Mouse (Mus musculus) liver, embryonic 11.5 days (tissue): ENCODE measurements around the gene Il12rb1. TPM values are rescaled to one million over a fixed set of nuclear protein-coding genes. Genes with fewer than 3 reads are reported as not detected.

Experiments used
- ATAC-seq: fragments of 200-750 bp; cut with Nextera tagmentation; replicated peaks from 2 replicates; pipeline ENCODE4 v1.8.0; 2017; ENCODE audit warnings: moderate number of reproducible peaks, mild to moderate bottlenecking, moderate TSS enrichment, moderate library complexity; ENCODE audit not compliant: low FRiP score
- DNase-seq: peaks from one replicate; pipeline ENCODE4 v3.0.0-alpha.2; 2017; ENCODE audit warnings: low spot score
- H3K27ac ChIP-seq: fragments of 300-500 bp; sonication (generic); 2 replicates; pipeline ENCODE4 v1.5.1; 2014; ENCODE audit warnings: mild to moderate bottlenecking, low read depth, low read length, control low read depth
- H3K27me3 ChIP-seq: fragments of 300-500 bp; sonication (generic); replicated peaks from 2 replicates; pipeline ENCODE4 v1.6.1; 2014; ENCODE audit warnings: low read length, mixed read lengths; ENCODE audit not compliant: control insufficient read depth, insufficient read depth
- H3K36me3 ChIP-seq: fragments of 300-500 bp; sonication (generic); 2 replicates; pipeline ENCODE4 v1.6.1; 2014; ENCODE audit warnings: mild to moderate bottlenecking, low read length, moderate library complexity, mixed read lengths; ENCODE audit not compliant: control insufficient read depth, insufficient read depth
- H3K4me1 ChIP-seq: fragments of 300-500 bp; sonication (generic); replicated peaks from 2 replicates; pipeline ENCODE4 v1.6.1; 2014; ENCODE audit warnings: low read length, mixed read lengths; ENCODE audit not compliant: control insufficient read depth, insufficient read depth
- H3K4me2 ChIP-seq: fragments of 300-500 bp; sonication (generic); 2 replicates; pipeline ENCODE4 v1.6.1; 2014; ENCODE audit warnings: mild to moderate bottlenecking, control low read depth, moderate library complexity
- H3K4me3 ChIP-seq: fragments of 300-500 bp; sonication (generic); 2 replicates; pipeline ENCODE4 v1.5.1; 2014; ENCODE audit warnings: low read depth, low read length, control low read depth
- H3K9ac ChIP-seq: fragments of 300-500 bp; sonication (generic); 2 replicates; pipeline ENCODE4 v1.6.1; 2014; ENCODE audit warnings: low read depth, low read length, control low read depth
- H3K9me3 ChIP-seq: fragments of 300-500 bp; sonication (generic); 2 replicates; pipeline ENCODE4 v1.6.1; 2016; ENCODE audit warnings: low read length, inconsistent platforms, mixed read lengths; ENCODE audit not compliant: control insufficient read depth
- WGBS: fragments of 180-500 bp; shearing (Covaris S2); extraction: QIAGEN DNeasy Blood & Tissue Kit; methylation state at CpG from one replicate; pipeline ENCODE4 v1.1.7; 2014; 5-methylcytosine and 5-hydroxymethylcytosine counted together
- polyA plus RNA-seq: library from polyadenylated mRNA; unstranded; fragments of >200 nt; fragmentation: Nextera tagmentation; extraction: Ambion mirVana; gene quantifications from 2 replicates; pipeline ENCODE4 v1.2.1, GENCODE M21; 2014

Il12rb1 gene
- polyA plus RNA-seq, 1 experiment from 2014 or later = 0.10 TPM

DNA sequence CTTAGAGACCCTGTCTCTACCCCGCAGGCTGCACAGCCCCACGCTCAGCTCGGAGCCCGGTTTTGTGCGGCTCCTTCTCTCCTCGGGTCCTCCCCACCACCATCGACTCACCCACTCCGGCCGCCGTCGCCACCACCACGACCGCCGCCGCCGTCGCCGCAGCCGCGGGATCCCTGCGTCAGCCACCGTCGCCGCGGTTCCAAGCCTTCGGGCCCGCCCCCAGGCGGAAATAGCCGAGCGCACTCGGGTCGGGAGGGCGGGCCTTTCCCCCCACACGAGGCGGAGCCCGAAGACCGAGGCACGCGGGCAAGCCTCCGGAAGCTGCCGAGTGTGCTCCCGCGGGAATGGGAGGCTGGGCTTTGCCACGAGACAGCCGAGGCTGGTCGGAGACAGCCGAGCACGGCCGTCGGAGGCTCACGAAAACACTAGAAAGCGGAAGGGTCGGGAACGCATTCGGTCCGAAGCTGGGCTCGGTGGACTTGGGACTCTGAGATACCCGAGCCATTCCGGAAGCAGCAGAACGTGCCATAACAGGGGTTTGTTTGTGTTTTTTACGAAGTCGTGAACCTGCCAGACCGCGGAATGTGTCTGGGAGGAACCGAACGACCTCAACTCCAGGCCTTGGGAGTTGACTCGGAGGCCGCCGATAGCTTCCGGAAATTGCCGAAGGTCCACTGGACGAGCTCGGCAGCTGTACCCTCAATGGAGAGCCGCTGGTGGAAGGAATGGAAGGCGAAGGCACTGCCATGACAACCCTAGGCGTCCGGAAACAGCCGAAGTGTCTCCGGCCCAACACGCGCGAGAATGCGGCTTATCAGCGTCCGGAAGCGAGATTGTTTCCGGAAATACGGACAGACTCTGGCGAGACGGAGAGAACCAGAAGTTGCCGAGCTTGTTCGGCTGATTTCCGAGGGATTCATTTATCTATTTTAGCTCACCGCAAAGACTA, 31.5 kb upstream of the Il12rb1 start, which contains the start of gene Pik3r2:
Gene Pik3r2 (minus strand): TSS at position 218 of the 949 bp plus-strand sequence.
- peak; percentile 88 for ATAC-seq
- Histone ChIP-seq H3K27ac (peak within 1 kb of the TSS; percentile 99), H3K36me3 (peaks cover 41% of the 10 kb centered on the region), H3K4me1 (peaks cover 23% of the 10 kb centered on the region), H3K9ac (peak within 1 kb of the TSS; percentile 99), H3K4me2 (peak within 1 kb of the TSS; percentile 99), H3K4me3 (peak within 1 kb of the TSS; percentile 90), H3K27me3 (no peaks in the 10 kb centered on the region), H3K9me3 (no peaks in the 10 kb centered on the region)
- WGBS = under 1% methylated on average over 94 of the region's 94 CpGs
- peak; percentile 95 for DNase-seq

DNA sequence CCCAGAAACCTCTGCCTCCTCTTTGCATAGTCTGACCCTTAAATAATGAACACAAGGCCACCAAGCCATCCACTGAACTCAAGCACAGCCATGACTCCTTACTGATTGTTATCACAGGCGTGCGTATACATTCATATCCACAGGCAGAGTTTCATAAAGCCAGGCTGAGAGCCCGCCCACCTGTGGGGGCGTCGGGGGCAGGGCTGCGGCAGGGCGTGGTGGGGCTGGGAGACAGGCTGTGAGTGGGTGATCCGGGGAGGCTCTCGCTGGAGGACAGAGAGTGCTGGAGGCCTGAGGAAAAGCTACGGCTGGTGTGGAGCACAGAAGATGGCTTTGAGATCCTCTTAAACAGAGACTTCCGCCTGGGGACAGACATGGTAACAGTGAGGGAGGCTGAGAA, 28.2 kb upstream of the Il12rb1 start:
- Histone ChIP-seq H3K9me3 (no peaks in the 10 kb centered on the region), H3K36me3 (peaks cover 34% of the 10 kb centered on the region), H3K4me3 (no peak overlapping the region), H3K9ac (no peak overlapping the region), H3K27ac (no peak overlapping the region), H3K4me2 (no peak overlapping the region; the same call in 1 of the 2 replicates), H3K27me3 (no peaks in the 10 kb centered on the region), H3K4me1 (peaks cover 16% of the 10 kb centered on the region)
- WGBS = 75% methylated on average over 11 of the region's 11 CpGs
- ATAC-seq (no peak), DNase-seq (no peak)

DNA sequence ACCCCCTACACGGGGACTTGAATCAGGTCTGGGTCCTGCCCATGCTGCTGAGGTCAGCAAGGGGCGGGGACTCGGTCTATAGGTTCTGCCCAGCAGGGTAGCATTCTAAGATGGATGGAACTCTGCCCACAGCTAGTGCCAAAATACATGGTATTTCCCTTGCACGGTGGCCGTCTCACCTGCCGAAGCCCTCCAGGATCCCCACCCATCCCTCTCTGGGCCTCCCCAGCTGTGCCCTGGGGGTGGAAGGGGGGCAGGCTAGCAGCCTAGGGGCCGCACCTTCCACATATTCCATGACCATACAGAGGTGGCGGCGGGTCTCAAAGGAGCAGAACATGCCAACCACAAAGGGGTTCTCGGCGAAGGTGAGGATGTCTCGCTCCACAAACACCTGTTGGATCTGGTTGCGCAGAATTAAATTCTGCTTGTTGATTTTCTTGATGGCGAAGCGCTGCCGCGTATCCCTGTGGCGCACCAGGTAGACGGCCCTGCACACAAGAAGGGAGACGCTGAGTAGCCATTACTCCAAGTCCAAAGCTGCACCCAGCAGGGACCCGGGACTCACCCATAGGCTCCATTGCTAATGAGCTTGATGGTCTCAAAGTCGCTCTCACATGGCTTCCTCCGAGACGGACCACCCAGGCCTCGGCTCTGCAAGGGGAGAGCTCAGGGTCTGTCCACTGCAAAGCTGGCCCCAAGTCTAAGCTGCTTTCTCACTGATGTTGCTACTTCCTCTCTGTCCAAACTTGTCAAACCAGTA, 21.8 kb upstream of the Il12rb1 start:
- no peak for ATAC-seq
- H3K36me3 ChIP-seq = peaks cover 34% of the 10 kb centered on the region
- DNase-seq = no peak
- H3K9ac ChIP-seq = no peak overlapping the region
- no peak overlapping the region for H3K4me3 ChIP-seq
- no peaks in the 10 kb centered on the region for H3K27me3 ChIP-seq
- no peaks in the 10 kb centered on the region for H3K9me3 ChIP-seq
- 88% methylated on average over 25 of the region's 25 CpGs for WGBS
- H3K4me1 ChIP-seq = peaks cover 37% of the 10 kb centered on the region
- H3K27ac ChIP-seq = no peak overlapping the region
- peak overlapping the region; percentile 8; the same call in 1 of the 2 replicates for H3K4me2 ChIP-seq

DNA sequence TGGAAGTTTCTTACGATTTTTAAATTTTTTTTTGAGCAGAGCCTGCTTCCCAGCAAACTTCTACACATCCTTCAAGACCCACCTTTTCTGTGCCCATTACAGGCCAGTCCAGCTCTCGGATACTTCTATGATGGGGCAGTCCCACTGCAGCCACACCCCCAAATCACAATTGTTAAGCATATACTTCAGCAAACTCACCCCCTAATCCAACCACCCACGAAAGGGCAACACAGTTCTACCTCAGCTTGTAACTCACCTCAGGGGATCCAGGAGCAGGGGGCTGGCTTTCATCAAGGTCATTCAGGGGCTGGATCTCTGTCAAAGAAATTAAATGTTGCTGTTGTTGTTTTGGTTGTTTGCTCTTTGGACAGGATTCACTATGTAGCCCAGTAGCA, 21.2 kb upstream of the Il12rb1 start:
- no peak overlapping the region for H3K9ac ChIP-seq
- peaks cover 30% of the 10 kb centered on the region for H3K36me3 ChIP-seq
- no peak for DNase-seq
- H3K4me3 ChIP-seq = no peak overlapping the region
- H3K4me2 ChIP-seq = no peak overlapping the region; the same call in 1 of the 2 replicates
- no peaks in the 10 kb centered on the region for H3K27me3 ChIP-seq
- H3K27ac ChIP-seq = no peak overlapping the region
- H3K4me1 ChIP-seq = peaks cover 42% of the 10 kb centered on the region
- 93% methylated on average over 3 of the region's 3 CpGs for WGBS
- H3K9me3 ChIP-seq = no peaks in the 10 kb centered on the region
- no peak for ATAC-seq

DNA sequence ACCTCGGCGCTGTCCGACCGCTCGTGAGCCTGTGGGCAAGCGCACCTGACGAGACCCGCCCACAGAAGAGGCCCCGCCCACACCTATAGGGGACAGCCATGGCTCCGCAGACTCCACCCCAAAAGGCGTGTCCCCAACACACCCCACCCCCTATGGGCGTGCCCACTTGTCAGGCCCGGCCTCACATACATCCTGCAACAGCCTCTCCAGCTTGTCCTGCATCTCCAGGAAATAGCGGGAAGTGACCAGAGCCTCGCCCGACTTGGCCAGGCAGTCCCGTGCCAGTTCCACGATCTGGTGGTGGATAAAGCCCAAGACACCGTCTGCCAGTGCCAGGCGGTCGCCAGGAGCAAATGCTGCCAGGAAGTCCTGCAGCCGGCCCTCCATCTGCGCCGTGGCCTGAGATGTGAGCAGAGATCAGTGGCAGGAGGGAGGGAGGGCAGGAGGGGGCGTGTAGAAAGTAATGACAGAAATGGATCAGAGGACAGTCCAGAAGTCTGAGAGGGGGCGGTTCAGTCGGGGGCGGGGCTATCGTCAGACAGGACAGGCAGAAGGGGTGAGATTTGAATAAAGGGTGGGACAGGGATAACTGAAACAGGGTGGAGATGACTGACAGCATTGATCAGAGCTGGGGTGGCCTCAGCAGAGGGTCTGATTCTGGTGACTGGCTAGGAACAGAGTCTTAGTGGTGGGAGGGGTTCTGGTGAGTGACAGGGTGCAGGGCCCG, 20.1 kb upstream of the Il12rb1 start:
- peaks cover 49% of the 10 kb centered on the region for H3K4me1 ChIP-seq
- no peak overlapping the region for H3K27ac ChIP-seq
- H3K36me3 ChIP-seq = peaks cover 29% of the 10 kb centered on the region
- H3K4me3 ChIP-seq = peak overlapping the region; percentile 21; the same call in 1 of the 2 replicates
- no peak for ATAC-seq
- H3K9me3 ChIP-seq = no peaks in the 10 kb centered on the region
- WGBS = 36% methylated on average over 30 of the region's 30 CpGs
- peak; percentile 79 for DNase-seq
- H3K9ac ChIP-seq = peak overlapping the region; percentile 26; the same call in 1 of the 2 replicates
- no peaks in the 10 kb centered on the region for H3K27me3 ChIP-seq
- peak overlapping the region; percentile 34 for H3K4me2 ChIP-seq

DNA sequence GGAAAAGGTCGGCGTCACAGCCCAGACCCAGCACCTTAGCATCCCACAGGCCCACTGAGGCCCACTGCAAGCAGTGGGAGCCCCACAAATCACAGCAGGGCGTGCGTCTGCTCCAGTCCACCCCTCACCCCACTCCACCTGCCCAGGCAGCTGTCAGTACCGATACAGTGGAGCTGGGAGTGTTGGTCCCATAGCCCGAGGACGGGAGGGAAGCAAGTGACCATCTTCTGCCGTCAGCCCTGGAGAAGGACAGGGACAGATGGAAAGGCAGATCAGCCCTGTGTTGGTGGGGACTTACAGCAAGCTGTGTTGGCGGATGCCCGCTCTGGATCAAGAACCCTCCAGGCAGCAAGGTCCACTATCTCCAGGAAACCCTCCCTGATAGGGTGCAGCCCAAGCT, 19.2 kb upstream of the Il12rb1 start:
- peaks cover 51% of the 10 kb centered on the region for H3K4me1 ChIP-seq
- no peak for ATAC-seq

DNA sequence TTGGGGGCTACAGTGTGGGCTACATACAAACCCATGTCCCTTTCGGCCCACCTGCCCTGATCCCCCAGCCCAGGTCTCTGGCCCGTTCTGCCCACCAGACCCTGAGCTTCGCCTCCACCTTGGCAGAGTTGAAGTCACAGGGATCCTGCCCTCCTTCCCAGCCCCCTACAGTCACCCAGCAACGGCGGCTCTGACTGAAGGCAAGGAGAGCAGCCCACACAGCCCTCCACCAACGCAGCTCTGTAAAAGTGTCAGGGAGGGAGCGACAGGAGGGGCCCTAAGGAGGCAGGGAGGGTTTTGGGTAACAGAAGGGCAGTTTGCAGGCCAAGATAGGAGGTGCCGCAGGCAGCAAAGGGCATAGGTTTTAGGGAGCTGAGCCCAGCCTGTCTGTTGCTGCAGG, 17.4 kb upstream of the Il12rb1 start:
- WGBS = 58% methylated on average over 8 of the region's 8 CpGs
- H3K4me3 ChIP-seq = peak overlapping the region; percentile 82
- DNase-seq (no peak), ATAC-seq (no peak)
- peak overlapping the region; percentile 85 for H3K9ac ChIP-seq
- 0 out of 2 replicates have a peak overlapping the region, but pooled peaks have one; percentile 28 for H3K27ac ChIP-seq
- peak overlapping the region; percentile 91 for H3K4me2 ChIP-seq
- H3K9me3 ChIP-seq = no peaks in the 10 kb centered on the region
- peaks cover 50% of the 10 kb centered on the region for H3K4me1 ChIP-seq
- H3K27me3 ChIP-seq = no peaks in the 10 kb centered on the region; the same call in 1 of the 2 replicates
- peaks cover 19% of the 10 kb centered on the region for H3K36me3 ChIP-seq

More for the DNA sequence above, 19.2 kb upstream of the Il12rb1 start:
- peaks cover 21% of the 10 kb centered on the region for H3K36me3 ChIP-seq
- H3K27ac ChIP-seq = no peak overlapping the region
- 81% methylated on average over 10 of the region's 10 CpGs for WGBS
- no peak overlapping the region for H3K4me3 ChIP-seq
- H3K9me3 ChIP-seq = no peaks in the 10 kb centered on the region
- no peak overlapping the region; the same call in 1 of the 2 replicates for H3K4me2 ChIP-seq
- no peaks in the 10 kb centered on the region for H3K27me3 ChIP-seq
- H3K9ac ChIP-seq = no peak overlapping the region
- no peak for DNase-seq

DNA sequence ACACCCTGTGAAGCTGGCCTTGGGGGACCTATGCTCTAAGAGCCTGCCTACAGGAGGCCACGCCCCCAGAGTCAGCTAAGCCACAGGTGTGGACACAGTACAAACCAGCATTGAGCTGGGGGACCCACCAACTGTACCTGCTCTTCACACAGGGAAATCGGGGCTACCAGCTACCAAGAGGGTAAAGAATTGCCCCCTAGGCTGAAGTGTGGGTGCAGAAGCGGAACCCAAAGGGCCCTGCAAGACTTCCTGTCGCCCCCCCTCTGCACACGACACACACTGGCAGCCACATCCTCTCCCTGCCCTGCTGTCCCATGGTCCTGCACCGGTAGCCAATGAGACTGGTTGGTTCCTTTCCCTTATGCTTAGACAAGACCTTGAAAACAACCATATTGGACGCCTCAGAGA, 17.0 kb upstream of the Il12rb1 start:
- peak; percentile 61 for DNase-seq
- 0 out of 2 replicates have a peak overlapping the region, but pooled peaks have one; percentile 6 for H3K27ac ChIP-seq
- H3K4me1 ChIP-seq = peaks cover 48% of the 10 kb centered on the region

More for the DNA sequence above, 17.0 kb upstream of the Il12rb1 start:
- WGBS = 36% methylated on average over 7 of the region's 7 CpGs
- peak overlapping the region; percentile 82 for H3K4me3 ChIP-seq
- no peaks in the 10 kb centered on the region for H3K9me3 ChIP-seq
- H3K36me3 ChIP-seq = peaks cover 15% of the 10 kb centered on the region
- 0 out of 2 replicates have a peak, but pooled peaks have one; percentile 13 for ATAC-seq
- H3K9ac ChIP-seq = peak overlapping the region; percentile 85
- H3K4me2 ChIP-seq = peak overlapping the region; percentile 91
- H3K27me3 ChIP-seq = peaks cover 3% of the 10 kb centered on the region
